Mouse (Mus musculus): ENCODE data around the gene Fxyd1.

GRCm38 (mm10) chr7:31088206-31088605, 31.2 kb upstream of the Fxyd1 start:
- TF ChIP-seq POLR2A (IDR thresholded peaks at IDR 0.05; ENCODE audit: borderline replicate concordance, low read depth, low read length) (no peak), CTCF (IDR thresholded peaks at IDR 0.05; ENCODE audit: low read depth, low read length) (no peak)

Data from bone marrow macrophage, adult 2 months (primary cell).